Mouse (Mus musculus): ENCODE results near the gene Ovch2.

Ovch2 gene

GRCm38 (mm10) chr7:107744454-107744853 is 56.6 kb downstream of the Ovch2 start:
- no peak for DNase-seq (ENCODE audit: low read depth)

GRCm38 (mm10) chr7:107742963-107743465 is 58.0 kb downstream of the Ovch2 start:
- DNase-seq (ENCODE audit: low read depth), result no peak

GRCm38 (mm10) chr7:107738726-107739125 is 62.3 kb downstream of the Ovch2 start:
- no peak for DNase-seq (ENCODE audit: low read depth)

- no peak for DNase-seq (ENCODE audit: low read depth)
Measured at GRCm38 (mm10) chr7:107733162-107733561, 67.8 kb downstream of the Ovch2 start.

Data from c-Kit-positive CD71-positive TER-119-negative erythroid progenitor cells, embryonic 14.5 days (primary cell).